Mouse (Mus musculus) liver, embryonic 14.5 days (tissue): ENCODE data around the gene Pxdc1. TPM values are rescaled to one million over a fixed set of nuclear protein-coding genes. Genes with fewer than 3 reads are reported as not detected.

Experiments
- ATAC-seq: fragments of 200-750 bp; cut with Nextera tagmentation; 2 replicates; pipeline ENCODE4 v1.8.0; 2017; ENCODE audit warnings: moderate number of reproducible peaks, mild to moderate bottlenecking, moderate library complexity; ENCODE audit not compliant: insufficient read depth
- DNase-seq, 3 experiments: peaks; one replicate each; pipeline ENCODE4 v3.0.0-alpha.2; 2012 to 2013; ENCODE audit warnings: low read depth in 3 of 3, low spot score in 3 of 3
- H3K27ac ChIP-seq: fragments of 300-500 bp; sonication (generic); 2 replicates; pipeline ENCODE4 v1.5.1; 2014; ENCODE audit warnings: moderate library complexity, mild to moderate bottlenecking, control low read depth, inconsistent platforms
- H3K27me3 ChIP-seq: fragments of 300-500 bp; sonication (generic); 2 replicates; pipeline ENCODE4 v1.6.1; 2014; ENCODE audit warnings: mild to moderate bottlenecking, low read length, moderate library complexity; ENCODE audit not compliant: control insufficient read depth, insufficient read depth
- H3K36me3 ChIP-seq: fragments of 300-500 bp; sonication (generic); replicated peaks from 2 replicates; pipeline ENCODE4 v1.6.1; 2014; ENCODE audit warnings: low read depth; ENCODE audit not compliant: control insufficient read depth, insufficient read depth
- H3K4me1 ChIP-seq, 2 experiments: fragments of 200-500 bp in 1 of 2; fragments of 300-500 bp in 1 of 2; sonication (generic) in 1 of 2; replicated peaks; 2 replicates each; pipeline ENCODE4 v1.6.1; 2012 to 2014; ENCODE audit warnings: antibody characterized with exemption in 1 of 2, inconsistent platforms in 1 of 2, low read length in 1 of 2; ENCODE audit not compliant: control insufficient read depth in 2 of 2, insufficient read depth in 2 of 2
- H3K4me2 ChIP-seq: fragments of 300-500 bp; sonication (generic); 2 replicates; pipeline ENCODE4 v1.6.1; 2014; ENCODE audit warnings: low read depth, mild to moderate bottlenecking, control low read depth, moderate library complexity
- H3K4me3 ChIP-seq, 2 experiments: fragments of 200-500 bp in 1 of 2; fragments of 300-500 bp in 1 of 2; sonication (generic) in 1 of 2; 2 replicates each; pipeline ENCODE4 v1.5.1; 2012 to 2014; ENCODE audit warnings: low read depth in 2 of 2, low read length in 2 of 2, mild to moderate bottlenecking in 2 of 2, control low read depth in 1 of 2, inconsistent platforms in 1 of 2, moderate library complexity in 1 of 2; ENCODE audit not compliant: insufficient read depth in 1 of 2
- H3K9ac ChIP-seq: fragments of 300-500 bp; sonication (generic); replicated peaks from 2 replicates; pipeline ENCODE4 v1.6.1; 2014; ENCODE audit warnings: mild to moderate bottlenecking, control low read depth, moderate library complexity
- H3K9me3 ChIP-seq: fragments of 300-500 bp; sonication (generic); 2 replicates; pipeline ENCODE4 v1.6.1; 2016; ENCODE audit warnings: low read length, mixed read lengths; ENCODE audit not compliant: control insufficient read depth
- CTCF ChIP-seq: IDR thresholded peaks from 2 replicates; pipeline ENCODE4 v1.5.1; 2016; ENCODE audit warnings: antibody characterized with exemption, low read depth, control low read depth
- EP300 ChIP-seq: IDR thresholded peaks from 2 replicates; pipeline ENCODE4 v1.6.1; 2016; ENCODE audit warnings: antibody characterized with exemption, low read depth
- WGBS: fragments of 180-500 bp; shearing (Covaris S2); extraction: QIAGEN DNeasy Blood & Tissue Kit; methylation state at CpG from one replicate; pipeline ENCODE4 v1.1.7; 2014; ENCODE audit not compliant: insufficient replicate concordance; 5-methylcytosine and 5-hydroxymethylcytosine counted together
- polyA plus RNA-seq, 2 experiments: library from polyadenylated mRNA; depleted of rRNA in 1 of 2; stranded (reverse) in 1 of 2; unstranded in 1 of 2; fragments of >200 nt; fragmentation: Nextera tagmentation in 1 of 2; extraction: Ambion mirVana in 1 of 2; gene quantifications; 2 replicates each; pipeline versions ENCODE4 v1.2.1 to v1.2.3; 2012 to 2014

Pxdc1 gene
- polyA plus RNA-seq, 2 experiments: 8.1 to 9.3 TPM

- TF ChIP-seq CTCF (no peak), EP300 (no peak)
- no peak for ATAC-seq
- Histone ChIP-seq H3K27ac (no peak overlapping the region), H3K27me3 (no peaks in the 10 kb centered on the region), H3K4me1 (no peaks in the 10 kb centered on the region), H3K9me3 (no peaks in the 10 kb centered on the region), H3K36me3 (no peaks in the 10 kb centered on the region), H3K4me3 (no peak overlapping the region), H3K9ac (no peak overlapping the region), H3K4me2 (no peak overlapping the region)
- DNase-seq: no peak
- 19% methylated on average over 1 of the region's 1 CpGs for WGBS
Observed at GRCm38 (mm10) chr13:34691049-34691448, 37.8 kb upstream of the Pxdc1 start.

GRCm38 (mm10) chr13:34685008-34685765 lies 31.9 kb upstream of the Pxdc1 start:
- no peak for TF ChIP-seq EP300
- TF ChIP-seq CTCF: no peak
- Histone ChIP-seq H3K4me1 (no peaks in the 10 kb centered on the region), H3K27me3 (no peaks in the 10 kb centered on the region), H3K9ac (no peak overlapping the region), H3K4me3 (no peak overlapping the region), H3K27ac (no peak overlapping the region), H3K9me3 (no peaks in the 10 kb centered on the region), H3K36me3 (no peaks in the 10 kb centered on the region), H3K4me2 (no peak overlapping the region)
- 53% methylated on average over 7 of the region's 7 CpGs for WGBS
- no peak for DNase-seq
- no peak for ATAC-seq

- no peak overlapping the region for H3K4me2 ChIP-seq
- DNase-seq (no peak), ATAC-seq (no peak)
- no peak overlapping the region for H3K27ac ChIP-seq
- H3K9ac ChIP-seq: no peak overlapping the region
- no peaks in the 10 kb centered on the region for H3K36me3 ChIP-seq
- H3K4me1 ChIP-seq: no peaks in the 10 kb centered on the region
- TF ChIP-seq EP300: no peak
- TF ChIP-seq CTCF: no peak
- no peaks in the 10 kb centered on the region for H3K27me3 ChIP-seq
- 71% methylated on average over 18 of the region's 18 CpGs for WGBS
- no peak overlapping the region for H3K4me3 ChIP-seq
- H3K9me3 ChIP-seq: no peaks in the 10 kb centered on the region
Observed at GRCm38 (mm10) chr13:34683762-34684488, 30.6 kb upstream of the Pxdc1 start.

GRCm38 (mm10) chr13:34683270-34683669 lies 30.0 kb upstream of the Pxdc1 start:
- Histone ChIP-seq H3K27me3 (no peaks in the 10 kb centered on the region), H3K9me3 (no peaks in the 10 kb centered on the region), H3K4me1 (no peaks in the 10 kb centered on the region), H3K4me3 (no peak overlapping the region), H3K9ac (no peak overlapping the region), H3K4me2 (no peak overlapping the region), H3K27ac (no peak overlapping the region), H3K36me3 (no peaks in the 10 kb centered on the region)
- ATAC-seq (no peak), DNase-seq (no peak)
- WGBS: 59% methylated on average over 9 of the region's 9 CpGs
- no peak for TF ChIP-seq CTCF
- no peak for TF ChIP-seq EP300

GRCm38 (mm10) chr13:34676507-34676906 lies 23.2 kb upstream of the Pxdc1 start:
- Histone ChIP-seq H3K4me3 (no peak overlapping the region), H3K9ac (no peak overlapping the region), H3K36me3 (no peaks in the 10 kb centered on the region), H3K27me3 (no peaks in the 10 kb centered on the region), H3K27ac (no peak overlapping the region), H3K9me3 (no peaks in the 10 kb centered on the region), H3K4me2 (no peak overlapping the region), H3K4me1 (no peaks in the 10 kb centered on the region)
- no peak for TF ChIP-seq EP300
- TF ChIP-seq CTCF: no peak
- ATAC-seq (no peak), DNase-seq (no peak)
- 62% methylated on average over 5 of the region's 5 CpGs for WGBS
